Mouse (Mus musculus) cerebellum, adult 9-11 months (tissue): ENCODE results near the gene Sult3a2.
"Not testable (repeated sequence)": the region's sequence is repeated elsewhere in the genome, so short reads cannot be mapped to it uniquely, and the experiment has no call there.

ENCODE experiments used
- DNase-seq: peaks from one replicate; pipeline ENCODE4 v3.0.0; 2022

Sult3a2 gene

DNA sequence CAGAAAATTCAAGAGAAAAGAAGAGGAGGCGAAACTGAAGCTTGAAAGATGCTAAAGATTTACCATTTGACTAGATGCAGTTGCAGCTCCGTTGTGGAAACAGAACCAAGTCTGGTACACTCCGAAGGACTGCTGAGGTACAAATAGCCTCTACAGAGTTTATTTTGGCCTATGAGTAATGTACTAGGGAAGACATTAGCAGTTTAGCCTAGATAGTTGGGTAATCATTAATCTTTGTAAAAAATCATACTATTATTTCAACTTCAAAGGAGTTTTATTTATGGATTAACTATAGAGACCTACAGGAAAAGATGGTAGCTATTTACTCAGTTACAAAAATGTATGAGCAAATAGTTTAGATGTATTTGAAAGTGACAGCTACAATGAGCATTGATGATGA, at the start of gene Sult3a2:
Sult3a2 (minus strand) TSS at position 101 of the 400 bp plus-strand sequence.
- no peak for DNase-seq

DNA sequence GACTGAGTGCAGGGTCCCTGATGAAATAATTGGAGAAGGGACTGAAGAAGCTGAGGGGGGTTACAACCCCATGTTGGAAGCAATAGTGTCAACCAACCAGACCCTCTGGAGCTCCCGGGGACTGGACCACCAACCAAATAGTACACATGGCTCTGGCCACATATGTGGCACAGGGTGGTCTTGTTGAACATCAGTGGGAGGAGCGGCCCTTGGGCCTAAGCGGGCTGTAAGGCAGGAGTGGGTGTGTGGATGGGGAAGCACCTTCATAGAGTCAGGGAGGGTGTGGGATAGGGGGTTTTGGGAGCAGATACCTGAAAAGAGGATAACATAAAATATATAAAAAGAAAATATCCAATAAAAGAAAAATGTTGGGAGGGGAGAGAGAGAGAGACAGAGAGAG, 34.4 kb upstream of the Sult3a2 start:
- no peak for DNase-seq

DNA sequence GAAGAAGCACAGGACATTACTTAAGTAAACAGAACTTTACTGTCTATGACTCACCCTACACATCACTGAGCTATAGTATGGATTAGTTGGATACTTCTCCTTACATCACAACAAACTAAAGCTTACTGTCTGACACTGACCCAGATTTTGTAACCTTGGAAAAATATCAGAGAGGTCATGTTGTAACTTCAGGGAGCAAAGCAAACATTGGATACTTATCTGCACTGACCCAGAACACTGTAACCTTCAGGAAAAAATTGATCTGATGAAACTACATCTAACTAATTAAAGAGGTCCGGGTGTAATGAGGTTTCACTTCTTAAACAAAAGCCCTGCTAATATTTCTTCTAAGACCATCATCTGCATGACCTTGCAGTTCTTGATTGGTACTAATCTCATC, 30.4 kb upstream of the Sult3a2 start:
- DNase-seq: no peak

DNA sequence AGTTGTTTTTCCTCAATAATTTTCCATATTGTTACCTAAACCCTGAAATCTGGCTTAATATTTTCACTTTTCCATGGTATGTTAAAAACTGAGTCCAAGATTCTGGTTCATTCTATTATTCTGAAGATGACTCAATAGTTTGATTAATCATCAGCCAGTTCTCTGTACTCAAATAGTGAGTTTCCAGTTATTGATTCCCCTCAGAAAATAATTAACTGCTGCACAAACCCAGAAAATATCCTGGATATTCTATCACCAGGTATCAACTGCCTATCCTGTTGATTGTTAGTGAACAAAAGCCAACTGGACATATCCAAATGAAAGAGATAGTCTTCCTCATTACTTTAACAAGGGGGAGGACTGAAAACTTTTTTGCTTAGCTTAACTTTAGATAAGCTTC, 27.8 kb upstream of the Sult3a2 start:
- no peak for DNase-seq

DNA sequence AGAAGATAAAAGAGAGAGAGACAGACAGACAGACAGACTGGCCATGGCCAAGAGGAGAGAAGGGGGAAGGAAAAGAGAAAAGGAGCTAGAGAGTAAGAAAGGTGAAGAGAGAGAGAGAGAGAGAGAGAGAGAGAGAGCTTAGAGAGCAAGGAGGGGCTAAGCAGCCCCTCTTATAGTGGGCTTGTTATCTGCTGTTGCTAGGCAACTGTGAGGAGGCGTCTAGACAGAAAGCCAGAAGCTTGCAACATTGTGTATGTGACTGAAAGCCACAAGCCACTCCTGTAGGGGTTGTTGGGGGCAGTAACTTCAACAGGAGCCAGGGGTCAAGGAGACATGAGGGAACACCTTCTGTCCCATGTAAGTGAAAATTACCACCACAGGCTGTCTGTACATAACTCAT, 25.3 kb upstream of the Sult3a2 start:
- no peak for DNase-seq

DNA sequence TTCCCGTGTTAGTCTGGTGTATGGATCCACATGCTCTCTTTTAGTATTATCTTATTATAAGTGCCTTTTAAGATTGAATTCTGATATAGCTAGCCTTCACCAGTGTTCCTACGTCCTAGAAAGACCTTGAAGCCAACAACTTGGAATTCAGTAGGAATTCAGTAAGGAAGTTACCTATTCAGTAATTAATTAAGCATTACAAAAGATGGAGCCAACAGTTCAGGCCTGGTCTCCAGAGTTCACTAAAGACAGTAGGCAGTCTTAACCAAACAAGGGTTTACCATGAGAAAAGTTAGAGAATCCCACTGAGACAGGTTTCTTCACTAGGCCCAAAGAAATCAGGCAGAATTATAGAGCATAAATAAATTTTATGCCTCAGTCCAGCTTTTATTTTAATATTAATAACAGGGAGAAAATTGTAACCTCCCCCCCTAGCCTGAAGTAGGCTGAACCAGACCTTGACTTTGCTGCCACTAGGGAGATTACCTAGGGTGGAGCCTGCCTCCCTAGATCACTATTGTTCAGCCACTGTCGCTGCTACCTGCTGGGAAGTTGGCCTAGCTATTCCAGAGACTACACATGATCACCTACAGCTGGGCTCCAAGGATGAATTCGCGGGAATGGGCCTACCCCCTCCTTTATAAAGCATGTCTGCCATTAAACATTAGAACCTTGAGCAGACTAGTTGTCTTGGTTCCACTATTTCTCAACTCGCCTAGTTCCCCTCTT, 10.9 kb upstream of the Sult3a2 start:
- DNase-seq: not testable (repeated sequence)

DNA sequence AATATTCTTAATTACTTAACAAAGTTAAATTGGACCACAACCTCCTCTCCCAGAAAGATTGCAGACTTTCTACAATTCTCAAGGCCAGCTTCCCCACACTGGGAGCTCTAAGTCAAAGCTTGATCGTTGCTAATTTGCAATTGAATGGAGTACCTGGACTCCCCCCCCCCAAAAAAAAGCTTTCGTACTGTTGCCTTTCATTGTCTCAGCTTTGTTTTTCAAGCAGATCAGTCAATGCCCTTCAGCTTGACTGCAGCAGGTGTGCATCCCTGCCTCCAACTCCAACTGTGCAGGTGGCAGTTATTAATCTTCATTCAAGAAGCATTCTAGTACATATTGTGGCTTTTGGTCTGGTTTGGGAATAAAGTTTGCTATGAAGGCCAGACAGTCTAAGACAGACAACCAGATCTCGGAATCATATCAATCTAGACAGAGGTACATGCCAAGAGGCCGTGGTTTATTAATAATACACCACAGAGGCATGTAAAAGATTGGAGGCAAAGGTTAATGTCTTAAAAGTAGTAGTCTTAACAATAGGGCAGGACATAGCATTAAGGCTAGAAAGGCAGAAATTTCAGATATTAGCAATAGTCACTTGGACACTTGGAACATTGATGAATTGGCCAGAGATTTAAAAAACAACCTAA, 9.9 kb upstream of the Sult3a2 start:
- DNase-seq: not testable (repeated sequence)

DNA sequence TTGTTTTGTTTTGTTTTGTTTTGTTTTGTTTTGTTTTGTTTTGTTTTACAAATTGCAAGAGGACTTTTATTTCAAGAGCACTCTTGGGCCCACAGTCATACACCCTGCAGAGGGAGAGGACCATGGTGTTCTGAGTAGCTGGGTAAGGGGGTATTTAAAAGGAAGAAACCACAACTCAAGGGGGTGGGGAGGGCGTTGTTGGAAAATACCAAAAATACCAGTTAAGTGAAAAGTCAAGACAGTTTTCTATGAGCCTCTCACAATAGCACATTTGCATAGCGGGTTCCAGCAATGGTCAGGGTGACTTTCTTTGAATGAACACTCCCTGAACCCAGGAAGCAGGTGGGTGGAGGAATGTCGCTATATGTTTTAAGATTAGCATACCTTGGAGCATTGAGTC, 5.7 kb upstream of the Sult3a2 start:
- not testable (repeated sequence) for DNase-seq

DNA sequence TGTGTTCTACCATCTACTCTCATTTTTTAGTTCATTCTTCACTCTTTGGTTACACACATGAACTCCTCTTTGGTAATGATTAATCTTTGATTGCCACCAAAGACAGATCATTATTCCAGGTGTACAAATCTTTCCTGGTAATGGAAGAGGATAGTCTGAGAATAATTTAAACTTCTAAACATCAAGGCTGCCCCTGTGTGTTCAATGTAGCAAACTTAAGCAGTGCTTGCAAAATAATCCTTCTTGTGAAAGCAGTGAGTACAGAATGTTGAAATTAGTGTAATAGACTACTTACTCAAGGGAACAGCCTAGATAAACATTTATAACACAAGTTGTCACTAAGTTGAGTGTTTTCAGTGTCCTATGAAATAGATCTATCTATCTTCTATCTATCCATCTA, 1.0 kb upstream of the Sult3a2 start:
- DNase-seq: no peak

DNA sequence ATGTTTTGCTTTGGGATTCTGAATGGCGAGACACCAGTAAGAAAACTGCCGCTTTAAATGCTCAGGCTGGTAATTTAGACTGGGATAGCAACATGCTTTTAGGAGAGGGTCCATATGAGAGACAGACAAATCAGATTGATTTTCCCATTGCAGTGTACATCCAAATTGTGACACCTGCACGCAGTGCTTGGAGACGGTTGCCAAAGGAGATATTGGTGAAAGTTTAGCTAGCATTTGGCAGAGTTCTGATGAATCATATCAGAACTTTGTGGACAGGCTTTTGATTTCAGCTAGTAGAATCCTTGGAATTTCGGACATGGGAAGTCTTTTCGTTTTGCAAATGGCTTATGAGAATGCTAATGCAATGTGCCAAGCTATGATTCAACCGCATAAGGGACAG, 51.3 kb downstream of the Sult3a2 start:
- DNase-seq: not testable (repeated sequence)

DNA sequence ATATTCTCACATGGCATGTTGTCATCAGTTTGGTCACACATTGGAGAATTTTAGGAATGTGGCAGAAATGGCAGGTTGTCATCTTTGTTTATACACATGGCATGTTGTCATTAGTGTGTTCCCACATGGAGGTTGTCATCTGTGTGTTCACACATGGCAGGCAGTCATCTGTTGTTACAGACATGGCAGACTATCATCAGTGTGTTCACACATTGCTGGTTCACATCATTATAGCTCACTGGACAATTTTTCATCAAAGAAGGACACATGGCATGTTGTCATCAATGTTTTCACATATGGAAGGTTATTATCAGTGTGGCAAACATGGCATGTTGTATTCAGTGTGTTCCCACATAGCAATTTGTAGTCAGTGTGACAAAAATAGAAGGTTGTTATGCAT, 53.3 kb downstream of the Sult3a2 start:
- DNase-seq: no peak

DNA sequence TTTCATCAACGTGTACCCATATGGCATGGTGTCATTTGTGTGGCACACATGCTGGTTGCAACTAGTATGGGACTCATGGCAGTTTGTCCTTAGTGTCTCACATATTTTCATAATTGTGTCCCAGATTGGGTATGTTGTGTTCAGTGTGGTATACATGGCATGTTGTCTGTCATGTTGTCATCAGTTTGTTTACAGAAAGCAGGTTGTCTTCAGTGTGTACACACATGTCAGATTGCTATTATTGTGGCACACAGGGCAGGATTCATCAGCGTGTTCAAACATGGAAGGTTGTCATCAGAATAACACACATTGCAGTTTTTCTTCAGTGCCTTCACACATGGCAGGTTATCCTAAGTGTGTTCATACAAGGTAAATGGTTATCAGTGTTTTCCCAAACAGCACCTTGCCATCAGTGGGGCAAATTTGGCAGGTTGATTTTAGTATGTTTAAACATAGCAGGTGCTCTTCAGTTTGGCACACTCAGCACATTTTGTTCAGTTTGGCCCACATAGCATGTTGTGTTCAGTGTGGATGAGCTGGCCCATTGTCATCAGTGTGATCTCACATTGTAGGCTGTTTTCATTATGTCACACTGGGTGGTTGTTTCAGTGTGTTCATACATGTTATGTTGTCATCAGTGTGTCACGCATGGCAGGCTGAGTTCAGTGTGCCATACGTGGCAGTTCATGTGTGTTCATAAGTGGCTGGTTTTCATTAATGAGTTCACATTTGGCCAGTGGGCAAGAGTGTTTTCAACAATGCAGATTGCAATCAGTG, 53.9 kb downstream of the Sult3a2 start:
- no peak for DNase-seq

DNA sequence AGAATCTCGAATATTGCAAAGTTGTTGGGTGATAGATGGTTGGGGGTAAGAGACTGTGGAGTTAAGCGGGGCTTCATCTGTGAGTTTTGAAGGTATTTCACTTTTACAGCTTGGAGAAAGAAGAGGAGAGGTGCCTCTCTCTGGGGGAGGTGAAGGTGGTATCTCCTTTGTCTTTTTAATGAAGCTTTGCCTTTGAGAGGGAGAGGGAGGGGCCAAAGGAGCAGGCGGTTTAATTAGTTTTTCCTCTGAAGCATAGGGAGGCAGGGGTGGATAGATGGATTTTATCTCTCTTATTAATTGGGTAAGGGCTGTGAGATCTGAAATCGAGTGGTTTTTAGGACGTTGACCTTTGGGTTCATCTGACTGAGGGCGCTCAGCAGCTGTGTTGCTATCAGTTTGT, 62.7 kb downstream of the Sult3a2 start:
- DNase-seq: no peak

DNA sequence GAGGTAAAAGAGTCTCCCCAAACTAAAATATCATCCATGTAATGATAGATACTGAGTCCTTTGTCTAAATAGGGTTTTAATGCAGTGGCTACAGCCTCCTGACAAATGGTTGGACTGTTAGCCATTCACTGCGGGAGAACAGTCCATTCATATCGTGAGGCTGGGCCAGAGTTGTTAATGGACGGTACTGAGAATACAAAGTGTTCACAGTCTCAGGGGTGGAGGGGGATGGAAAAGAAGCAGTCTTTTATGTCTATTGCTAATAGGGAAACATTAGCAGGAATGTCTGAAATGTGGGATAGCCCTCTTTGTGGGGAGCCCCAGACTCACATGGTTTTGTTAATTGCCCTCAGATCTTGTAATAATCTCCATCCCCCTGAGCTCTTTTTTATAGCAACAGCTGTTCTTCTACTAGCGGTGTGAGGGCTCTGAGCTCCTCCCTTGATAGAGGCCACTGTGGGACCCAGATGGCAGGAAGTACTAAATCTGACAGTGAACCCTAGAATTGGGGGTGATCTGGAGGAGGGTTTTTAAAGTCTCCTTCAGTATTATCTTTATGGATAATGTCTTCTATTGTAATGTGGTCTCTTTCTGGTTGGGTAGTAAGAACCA, 64.6 kb downstream of the Sult3a2 start:
- DNase-seq: no peak
